Mouse (Mus musculus): Measurements from ENCODE around the gene Nek7. TPM values are rescaled to one million over a fixed set of nuclear protein-coding genes. Genes with fewer than 3 reads are reported as not detected.

The Nek7 gene
- polyA plus RNA-seq, 1 experiment: 25.2 TPM

DNA sequence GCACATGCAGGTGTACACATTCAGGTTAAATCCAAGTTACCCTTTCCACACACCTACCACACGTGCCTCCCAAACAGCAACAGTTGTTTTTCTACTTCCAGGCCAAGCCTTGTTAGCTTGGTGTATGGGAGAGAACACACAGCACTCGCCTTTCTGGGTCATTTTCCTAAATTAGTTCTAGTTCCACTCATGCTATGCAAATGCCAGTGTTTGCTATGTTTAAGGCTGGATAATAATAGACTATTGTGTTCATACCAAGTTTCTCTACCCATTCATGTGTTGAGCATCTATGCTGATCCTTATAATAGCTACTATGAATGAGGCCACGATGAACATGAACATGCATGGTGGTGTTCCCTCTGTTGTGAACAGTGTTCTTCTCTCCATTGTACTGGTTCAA is 158.5 kb downstream of the Nek7 start:
- no peak for TF ChIP-seq CTCF (IDR thresholded peaks at IDR 0.05; ENCODE audit: extremely low read depth, insufficient read depth, low read length)
- no peak for TF ChIP-seq POLR2A (IDR thresholded peaks at IDR 0.05; ENCODE audit: extremely low read depth, insufficient read depth, low read length)

DNA sequence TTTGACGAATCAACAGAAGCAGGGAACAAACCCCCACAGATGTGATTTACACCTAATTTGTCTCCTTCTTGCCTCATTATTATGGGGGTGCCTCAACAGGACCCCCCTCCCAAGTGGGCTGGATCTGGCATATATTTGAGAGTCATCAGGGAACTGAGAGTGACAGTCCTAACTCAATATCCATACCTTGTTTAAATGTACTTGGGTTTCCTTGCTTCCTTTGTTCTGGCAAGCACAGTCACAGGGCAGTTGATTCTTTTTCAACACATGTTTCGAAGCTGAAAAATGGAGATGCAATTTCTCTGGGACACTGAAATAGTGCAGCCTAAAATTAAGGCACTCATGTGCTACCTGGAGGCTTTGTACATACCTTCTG is 170.5 kb downstream of the Nek7 start:
- Histone ChIP-seq H3K4me3 (ENCODE audit: insufficient read depth, low read length) (no peak overlapping the region), H3K4me1 (ENCODE audit: control insufficient read depth, insufficient read depth, low read length) (no peaks in the 10 kb centered on the region), H3K27ac (ENCODE audit: insufficient read depth, low read length) (no peak overlapping the region)
- TF ChIP-seq POLR2A (IDR thresholded peaks at IDR 0.05; ENCODE audit: extremely low read depth, insufficient read depth, low read length) (no peak), CTCF (IDR thresholded peaks at IDR 0.05; ENCODE audit: extremely low read depth, insufficient read depth, low read length) (no peak)

More for the DNA sequence above, 158.5 kb downstream of the Nek7 start:
- no peak overlapping the region for H3K4me3 ChIP-seq (ENCODE audit: insufficient read depth, low read length)
- H3K27ac ChIP-seq (ENCODE audit: insufficient read depth, low read length): no peak overlapping the region
- H3K4me1 ChIP-seq (ENCODE audit: control insufficient read depth, insufficient read depth, low read length): no peaks in the 10 kb centered on the region

DNA sequence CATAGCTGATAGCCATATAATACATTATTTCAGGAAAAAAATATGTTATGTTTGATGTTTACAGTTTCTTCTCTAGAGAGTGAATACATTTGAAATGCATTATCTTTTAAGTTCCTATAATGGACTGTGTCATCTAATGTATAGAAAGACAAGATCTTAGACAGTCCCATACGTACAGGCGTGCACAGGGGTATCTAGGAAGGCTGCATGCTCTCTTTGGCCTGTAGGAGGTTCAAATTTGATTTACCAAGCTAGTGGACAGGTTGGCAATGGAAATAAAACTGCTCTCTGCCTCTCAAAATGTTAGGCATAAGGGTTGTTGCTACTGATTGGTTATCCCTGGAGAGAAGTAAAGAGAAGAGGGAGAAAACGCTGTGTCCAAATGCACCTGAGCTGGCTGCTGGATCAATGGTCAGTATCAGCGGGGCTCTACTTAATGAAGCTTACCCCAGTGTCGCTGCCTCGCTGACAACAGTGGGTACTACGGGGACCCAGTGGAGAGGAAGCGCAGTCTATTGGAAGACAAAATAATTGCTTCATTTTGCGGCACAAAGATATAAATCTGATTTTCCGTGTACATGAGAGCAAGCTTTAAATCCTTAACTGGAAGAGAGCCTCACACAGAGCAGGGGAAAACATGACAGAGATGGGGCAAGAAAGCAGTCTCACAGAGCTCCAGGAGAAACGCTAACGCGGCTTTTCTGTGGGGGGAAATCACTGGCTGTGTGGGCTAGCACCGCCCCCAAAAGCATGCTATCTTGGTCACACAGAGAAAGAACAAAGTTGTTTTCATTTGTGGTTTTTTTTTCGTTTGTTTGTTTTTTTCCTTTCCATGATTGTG is 171.1 kb downstream of the Nek7 start:
- H3K27ac ChIP-seq (ENCODE audit: insufficient read depth, low read length): no peak overlapping the region
- H3K4me3 ChIP-seq (ENCODE audit: insufficient read depth, low read length): no peak overlapping the region
- no peaks in the 10 kb centered on the region for H3K4me1 ChIP-seq (ENCODE audit: control insufficient read depth, insufficient read depth, low read length)
- no peak for TF ChIP-seq CTCF (IDR thresholded peaks at IDR 0.05; ENCODE audit: extremely low read depth, insufficient read depth, low read length)
- TF ChIP-seq POLR2A (IDR thresholded peaks at IDR 0.05; ENCODE audit: extremely low read depth, insufficient read depth, low read length): no peak

DNA sequence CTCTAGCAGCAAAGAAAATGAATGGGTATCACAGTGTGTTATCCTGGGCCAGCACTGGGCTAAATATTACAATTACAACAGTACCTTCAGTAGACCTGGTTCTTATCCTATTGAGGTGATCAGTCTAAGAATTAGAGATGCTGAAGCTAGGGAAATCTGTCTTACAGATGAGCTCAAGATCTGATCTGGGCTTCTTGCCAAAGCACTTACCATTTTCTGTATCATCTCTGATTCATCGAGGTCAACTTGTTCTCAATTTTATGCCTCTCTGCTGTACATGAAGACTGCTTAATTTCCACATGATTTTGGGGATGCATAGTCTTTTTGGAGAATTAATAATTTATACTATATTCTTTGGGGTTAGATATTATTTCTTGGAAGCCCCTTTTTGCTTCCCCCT is 173.1 kb downstream of the Nek7 start:
- Histone ChIP-seq H3K4me3 (ENCODE audit: insufficient read depth, low read length) (no peak overlapping the region), H3K27ac (ENCODE audit: insufficient read depth, low read length) (no peak overlapping the region), H3K4me1 (ENCODE audit: control insufficient read depth, insufficient read depth, low read length) (no peaks in the 10 kb centered on the region)
- TF ChIP-seq CTCF (IDR thresholded peaks at IDR 0.05; ENCODE audit: extremely low read depth, insufficient read depth, low read length) (no peak), POLR2A (IDR thresholded peaks at IDR 0.05; ENCODE audit: extremely low read depth, insufficient read depth, low read length) (no peak)

Other genes with a start within 250 kb of the Nek7 start
- 0.10 and 0.87 TPM in 2 replicates for gene Lhx9, start 228.4 kb upstream of the Nek7 start, polyA plus RNA-seq (2012; rRNA removed)
- gene 2310009B15Rik, start 236.7 kb upstream of the Nek7 start, polyA plus RNA-seq (2012; rRNA removed): 29.0 and 31.8 TPM in 2 replicates

Data from cortical plate, adult 2 months (tissue).